Mouse (Mus musculus) c-Kit-positive CD71-positive TER-119-negative erythroid progenitor cells, embryonic 14.5 days (primary cell): ENCODE measurements around the gene Olfr490.

Experiments used
- DNase-seq: peaks from one replicate; pipeline ENCODE4 v3.0.0-alpha.2; 2013; ENCODE audit warnings: low read depth

Gene Olfr490

DNA sequence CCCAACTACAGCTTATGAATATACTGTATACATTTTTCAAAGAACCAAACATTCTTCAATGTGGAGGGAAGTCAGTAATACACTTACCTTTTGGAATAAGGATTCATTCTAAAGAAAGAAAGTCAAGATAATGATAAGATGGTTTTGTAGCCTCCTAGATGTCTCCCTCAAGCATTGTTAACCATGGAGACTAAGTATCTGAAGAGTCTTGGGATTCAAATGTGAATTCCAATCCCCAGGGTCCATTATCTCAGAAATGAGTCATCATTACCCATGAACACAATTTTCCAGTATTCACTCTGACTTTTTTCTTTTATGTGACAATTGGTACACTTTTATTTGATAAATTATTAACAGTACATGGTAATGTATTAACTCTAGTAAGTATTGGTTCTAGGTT, at the start of gene Olfr490:
Gene Olfr490 (minus strand): TSS at position 101 of the 400 bp plus-strand sequence.
- DNase-seq, result no peak

DNA sequence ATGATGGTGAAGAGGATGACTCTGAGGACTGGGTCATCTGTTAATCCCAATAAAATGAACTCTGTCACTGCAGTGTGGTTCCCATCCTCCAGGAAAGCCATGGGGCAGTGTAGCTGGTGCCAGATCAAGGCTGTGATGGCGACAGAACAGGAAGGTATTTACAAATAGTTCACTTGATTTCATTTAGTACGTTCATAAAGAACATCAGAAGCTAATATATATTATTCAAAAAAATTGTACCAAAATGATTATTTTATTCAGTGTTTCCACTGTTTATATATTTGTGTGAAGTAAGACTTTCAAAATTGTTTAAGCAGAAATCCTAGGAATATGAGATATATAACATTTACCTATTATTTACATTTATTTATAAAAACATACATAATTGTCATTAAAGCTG, 34.8 kb upstream of the Olfr490 start, which contains the start of gene Olfr492:
Gene Olfr492 (minus strand): TSS at position 101 of the 400 bp plus-strand sequence.
- no peak for DNase-seq

DNA sequence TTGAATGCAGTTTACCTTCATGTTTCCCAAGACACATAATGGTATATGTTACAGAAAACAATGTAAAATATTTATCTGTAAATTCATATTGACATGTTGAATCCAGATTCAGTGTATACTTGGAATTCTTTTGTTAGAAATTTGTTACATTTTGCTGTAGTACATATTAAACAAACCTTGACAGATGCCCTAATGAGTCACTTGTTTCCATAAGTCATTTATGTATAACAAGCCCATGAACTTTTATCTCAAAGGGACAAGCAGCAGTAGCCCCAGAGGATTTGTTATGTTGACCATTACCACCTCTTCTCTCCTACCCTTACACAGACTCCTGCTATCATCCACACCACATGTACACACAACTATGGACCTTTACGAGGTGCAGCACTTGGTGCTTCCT, 24.4 kb upstream of the Olfr490 start, which contains the start of gene Olfr491:
Gene Olfr491 (plus strand): TSS at position 301 of the 400 bp plus-strand sequence.
- no peak for DNase-seq

DNA sequence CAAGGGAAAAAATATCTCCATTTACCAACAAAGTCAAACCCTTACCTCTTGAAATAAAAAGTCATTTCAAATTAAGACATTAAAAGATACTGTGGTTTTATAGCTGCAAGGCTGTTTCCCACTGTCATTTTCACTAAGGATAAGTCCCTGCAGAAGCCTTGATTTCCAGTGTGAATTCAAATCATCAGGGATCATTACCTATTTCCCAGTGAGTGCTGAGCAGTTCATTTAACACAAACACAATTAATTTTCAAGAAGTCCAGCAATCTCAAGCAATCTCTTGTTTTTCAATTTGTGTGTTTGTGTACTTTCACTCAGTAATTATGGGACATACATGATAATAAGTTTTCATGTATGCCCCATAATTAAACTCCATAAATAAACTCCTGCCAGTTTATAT, 30.5 kb downstream of the Olfr490 start, which contains the start of gene Olfr488:
Gene Olfr488 (minus strand): TSS at position 101 of the 400 bp plus-strand sequence.
- no peak for DNase-seq
